Mouse (Mus musculus): ENCODE measurements around the gene Adcy5. TPM values are rescaled to one million over a fixed set of nuclear protein-coding genes. Genes with fewer than 3 reads are reported as not detected.
A peak's percentile ranks its signal among the peaks of the same experiment; 100 is the strongest.

The Adcy5 gene
- polyA plus RNA-seq, 1 experiment from 2014 or later, result 1.5 TPM

- 61% methylated on average over 7 of the region's 7 CpGs for WGBS
- Histone ChIP-seq H3K4me3 (ENCODE audit: low read depth, low read length) (no peak overlapping the region), H3K9ac (ENCODE audit: low read length) (no peak overlapping the region), H3K4me1 (ENCODE audit: control insufficient read depth, insufficient read depth, low read length) (0 out of 2 replicates have a peak, but pooled peaks cover 2% of the 10 kb centered on the region), H3K4me2 (ENCODE audit: low read depth, severe bottlenecking) (no peak overlapping the region), H3K27me3 (ENCODE audit: control insufficient read depth, insufficient read depth, low read length) (no peaks in the 10 kb centered on the region), H3K9me3 (ENCODE audit: control insufficient read depth, low read length) (no peaks in the 10 kb centered on the region), H3K36me3 (ENCODE audit: control insufficient read depth, insufficient read depth, low read length) (no peaks in the 10 kb centered on the region), H3K27ac (replicated peaks; ENCODE audit: low read depth, low read length) (no peak overlapping the region)
- no peak for DNase-seq (ENCODE audit: low spot score)
- ATAC-seq (ENCODE audit: insufficient number of reproducible peaks, low FRiP score, low TSS enrichment, low read depth), result no peak
Measured at GRCm38 (mm10) chr16:35117436-35117835, 37.2 kb upstream of the Adcy5 start.

- Histone ChIP-seq H3K9ac (ENCODE audit: low read length) (no peak overlapping the region), H3K36me3 (ENCODE audit: control insufficient read depth, insufficient read depth, low read length) (no peaks in the 10 kb centered on the region), H3K9me3 (ENCODE audit: control insufficient read depth, low read length) (no peaks in the 10 kb centered on the region), H3K27ac (replicated peaks; ENCODE audit: low read depth, low read length) (no peak overlapping the region), H3K27me3 (ENCODE audit: control insufficient read depth, insufficient read depth, low read length) (no peaks in the 10 kb centered on the region), H3K4me3 (ENCODE audit: low read depth, low read length) (no peak overlapping the region), H3K4me1 (ENCODE audit: control insufficient read depth, insufficient read depth, low read length) (0 out of 2 replicates have a peak, but pooled peaks cover 2% of the 10 kb centered on the region), H3K4me2 (ENCODE audit: low read depth, severe bottlenecking) (no peak overlapping the region)
- DNase-seq (ENCODE audit: low spot score) (no peak), ATAC-seq (ENCODE audit: insufficient number of reproducible peaks, low FRiP score, low TSS enrichment, low read depth) (no peak)
- WGBS, result 89% methylated on average over 4 of the region's 4 CpGs
Measured at GRCm38 (mm10) chr16:35120603-35121002, 34.1 kb upstream of the Adcy5 start.

DNA sequence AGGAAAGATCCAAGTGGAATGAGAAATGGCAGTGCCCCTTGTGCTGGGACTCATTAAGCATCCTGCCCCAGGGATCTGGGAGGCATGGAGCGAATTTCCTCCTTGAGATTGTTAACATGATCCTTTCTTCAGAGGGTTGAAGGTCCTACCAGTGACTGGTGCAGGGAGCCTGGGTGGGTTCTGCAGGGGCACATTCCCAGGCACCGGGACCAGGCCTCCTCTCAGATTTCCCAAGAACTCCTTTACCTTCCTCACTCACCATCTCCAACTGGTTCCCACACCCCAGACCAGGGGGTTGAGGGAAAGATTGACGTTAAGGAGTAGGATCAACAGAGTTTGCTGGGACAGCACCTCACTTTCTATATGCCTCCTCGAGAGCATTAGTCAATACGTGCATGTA is 27.4 kb upstream of the Adcy5 start:
- Histone ChIP-seq H3K4me1 (ENCODE audit: control insufficient read depth, insufficient read depth, low read length) (0 out of 2 replicates have a peak, but pooled peaks cover 2% of the 10 kb centered on the region), H3K9ac (ENCODE audit: low read length) (no peak overlapping the region), H3K4me3 (ENCODE audit: low read depth, low read length) (no peak overlapping the region), H3K36me3 (ENCODE audit: control insufficient read depth, insufficient read depth, low read length) (no peaks in the 10 kb centered on the region), H3K27ac (replicated peaks; ENCODE audit: low read depth, low read length) (no peak overlapping the region), H3K27me3 (ENCODE audit: control insufficient read depth, insufficient read depth, low read length) (no peaks in the 10 kb centered on the region), H3K9me3 (ENCODE audit: control insufficient read depth, low read length) (no peaks in the 10 kb centered on the region), H3K4me2 (ENCODE audit: low read depth, severe bottlenecking) (no peak overlapping the region)
- ATAC-seq (ENCODE audit: insufficient number of reproducible peaks, low FRiP score, low TSS enrichment, low read depth) (no peak), DNase-seq (ENCODE audit: low spot score) (no peak)
- 77% methylated on average over 5 of the region's 5 CpGs for whole genome bisulfite sequencing

GRCm38 (mm10) chr16:35130172-35130571 is 24.5 kb upstream of the Adcy5 start:
- no peak for DNase-seq (ENCODE audit: low spot score)
- ATAC-seq (ENCODE audit: insufficient number of reproducible peaks, low FRiP score, low TSS enrichment, low read depth), result no peak
- 76% methylated on average over 3 of the region's 3 CpGs for WGBS
- H3K4me3 ChIP-seq (ENCODE audit: low read depth, low read length), result no peak overlapping the region
- no peaks in the 10 kb centered on the region for H3K27me3 ChIP-seq (ENCODE audit: control insufficient read depth, insufficient read depth, low read length)
- no peak overlapping the region for H3K27ac ChIP-seq (replicated peaks; ENCODE audit: low read depth, low read length)
- no peaks in the 10 kb centered on the region; the same call in 1 of the 2 replicates for H3K4me1 ChIP-seq (ENCODE audit: control insufficient read depth, insufficient read depth, low read length)
- no peaks in the 10 kb centered on the region for H3K9me3 ChIP-seq (ENCODE audit: control insufficient read depth, low read length)
- no peak overlapping the region for H3K4me2 ChIP-seq (ENCODE audit: low read depth, severe bottlenecking)
- H3K9ac ChIP-seq (ENCODE audit: low read length), result no peak overlapping the region
- no peaks in the 10 kb centered on the region for H3K36me3 ChIP-seq (ENCODE audit: control insufficient read depth, insufficient read depth, low read length)

- Histone ChIP-seq H3K4me3 (ENCODE audit: low read depth, low read length) (no peak overlapping the region), H3K27ac (replicated peaks; ENCODE audit: low read depth, low read length) (no peak overlapping the region), H3K4me2 (ENCODE audit: low read depth, severe bottlenecking) (no peak overlapping the region), H3K36me3 (ENCODE audit: control insufficient read depth, insufficient read depth, low read length) (no peaks in the 10 kb centered on the region), H3K9me3 (ENCODE audit: control insufficient read depth, low read length) (no peaks in the 10 kb centered on the region), H3K27me3 (ENCODE audit: control insufficient read depth, insufficient read depth, low read length) (no peaks in the 10 kb centered on the region), H3K9ac (ENCODE audit: low read length) (no peak overlapping the region), H3K4me1 (ENCODE audit: control insufficient read depth, insufficient read depth, low read length) (peaks cover 6% of the 10 kb centered on the region; the same call in 1 of the 2 replicates)
- ATAC-seq (ENCODE audit: insufficient number of reproducible peaks, low FRiP score, low TSS enrichment, low read depth), result no peak
- no peak for DNase-seq (ENCODE audit: low spot score)
- WGBS, result 78% methylated on average over 6 of the region's 6 CpGs
Measured at GRCm38 (mm10) chr16:35139416-35139815, 15.3 kb upstream of the Adcy5 start.

GRCm38 (mm10) chr16:35139873-35140619 is 14.6 kb upstream of the Adcy5 start:
- H3K9me3 ChIP-seq (ENCODE audit: control insufficient read depth, low read length), result no peaks in the 10 kb centered on the region
- H3K27ac ChIP-seq (replicated peaks; ENCODE audit: low read depth, low read length), result no peak overlapping the region
- H3K9ac ChIP-seq (ENCODE audit: low read length), result no peak overlapping the region

DNA sequence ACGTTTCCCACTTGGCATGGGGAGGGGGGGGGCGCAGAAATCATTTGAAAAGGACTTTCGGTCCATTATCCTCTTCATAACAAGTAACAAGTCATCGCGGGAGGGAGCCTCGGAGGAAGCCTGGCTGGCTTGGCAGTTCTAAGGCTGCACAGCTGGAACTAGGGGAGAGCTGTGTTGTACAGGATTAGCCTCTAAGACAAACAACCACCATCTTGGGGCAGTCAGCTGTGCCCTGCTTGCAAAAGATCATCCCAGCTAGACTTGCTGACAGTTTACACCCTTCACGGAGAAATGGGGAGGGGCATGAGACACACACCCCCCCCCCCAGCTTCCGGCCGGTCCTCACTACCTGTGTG is 14.1 kb upstream of the Adcy5 start:
- Histone ChIP-seq H3K27me3 (ENCODE audit: control insufficient read depth, insufficient read depth, low read length) (no peaks in the 10 kb centered on the region), H3K9me3 (ENCODE audit: control insufficient read depth, low read length) (no peaks in the 10 kb centered on the region; the same call in 1 of the 2 replicates), H3K27ac (replicated peaks; ENCODE audit: low read depth, low read length) (no peak overlapping the region), H3K4me2 (ENCODE audit: low read depth, severe bottlenecking) (no peak overlapping the region), H3K9ac (ENCODE audit: low read length) (no peak overlapping the region), H3K4me1 (ENCODE audit: control insufficient read depth, insufficient read depth, low read length) (0 out of 2 replicates have a peak, but pooled peaks cover 6% of the 10 kb centered on the region), H3K36me3 (ENCODE audit: control insufficient read depth, insufficient read depth, low read length) (no peaks in the 10 kb centered on the region), H3K4me3 (ENCODE audit: low read depth, low read length) (no peak overlapping the region)
- peak; percentile 45 for DNase-seq (ENCODE audit: low spot score)
- 47% methylated on average over 9 of the region's 9 CpGs for WGBS
- ATAC-seq (ENCODE audit: insufficient number of reproducible peaks, low FRiP score, low TSS enrichment, low read depth), result no peak

More at GRCm38 (mm10) chr16:35139873-35140619, 14.6 kb upstream of the Adcy5 start:
- Histone ChIP-seq H3K4me2 (ENCODE audit: low read depth, severe bottlenecking) (no peak overlapping the region), H3K4me3 (ENCODE audit: low read depth, low read length) (no peak overlapping the region), H3K27me3 (ENCODE audit: control insufficient read depth, insufficient read depth, low read length) (no peaks in the 10 kb centered on the region), H3K36me3 (ENCODE audit: control insufficient read depth, insufficient read depth, low read length) (no peaks in the 10 kb centered on the region), H3K4me1 (ENCODE audit: control insufficient read depth, insufficient read depth, low read length) (0 out of 2 replicates have a peak, but pooled peaks cover 6% of the 10 kb centered on the region)
- no peak for ATAC-seq (ENCODE audit: insufficient number of reproducible peaks, low FRiP score, low TSS enrichment, low read depth)
- DNase-seq (ENCODE audit: low spot score), result peak; percentile 48
- WGBS, result 26% methylated on average over 11 of the region's 11 CpGs

DNA sequence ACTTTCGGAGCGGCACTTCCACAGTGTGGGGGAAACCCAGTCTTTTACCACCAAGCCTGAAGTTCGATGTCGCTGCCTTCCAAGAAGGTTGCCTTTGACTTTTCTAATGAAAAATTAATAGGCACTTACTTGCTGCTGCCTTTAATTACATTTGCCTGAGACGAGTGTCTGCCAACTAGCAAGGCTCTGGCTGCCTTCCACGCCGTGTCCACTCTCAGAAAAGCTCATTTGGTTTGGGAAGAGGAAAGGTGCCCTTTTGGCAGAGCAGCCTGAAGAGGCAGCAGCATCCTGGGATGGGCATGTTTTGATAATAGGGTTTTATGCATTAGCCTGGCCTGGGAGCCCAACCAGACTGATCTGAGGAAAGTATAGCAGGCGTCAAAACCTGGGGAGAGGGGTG is 12.8 kb upstream of the Adcy5 start:
- H3K9me3 ChIP-seq (ENCODE audit: control insufficient read depth, low read length), result no peaks in the 10 kb centered on the region; the same call in 1 of the 2 replicates
- no peak for DNase-seq (ENCODE audit: low spot score)
- ATAC-seq (ENCODE audit: insufficient number of reproducible peaks, low FRiP score, low TSS enrichment, low read depth), result no peak
- no peak overlapping the region for H3K27ac ChIP-seq (replicated peaks; ENCODE audit: low read depth, low read length)
- H3K36me3 ChIP-seq (ENCODE audit: control insufficient read depth, insufficient read depth, low read length), result no peaks in the 10 kb centered on the region
- H3K4me3 ChIP-seq (ENCODE audit: low read depth, low read length), result no peak overlapping the region
- 0 out of 2 replicates have a peak, but pooled peaks cover 6% of the 10 kb centered on the region for H3K4me1 ChIP-seq (ENCODE audit: control insufficient read depth, insufficient read depth, low read length)
- no peak overlapping the region for H3K4me2 ChIP-seq (ENCODE audit: low read depth, severe bottlenecking)
- WGBS, result 61% methylated on average over 8 of the region's 8 CpGs
- H3K9ac ChIP-seq (ENCODE audit: low read length), result no peak overlapping the region
- no peaks in the 10 kb centered on the region for H3K27me3 ChIP-seq (ENCODE audit: control insufficient read depth, insufficient read depth, low read length)

Measured in limb, embryonic 11.5 days (tissue).